Mouse (Mus musculus) heart, embryonic 16.5 days (tissue): ENCODE data around the gene Asb8. TPM values are rescaled to one million over a fixed set of nuclear protein-coding genes. Genes with fewer than 3 reads are reported as not detected.

Source experiments
- ATAC-seq: fragments of 200-750 bp; cut with Nextera tagmentation; replicated peaks from 2 replicates; pipeline ENCODE4 v1.8.0; 2017; ENCODE audit warnings: moderate number of reproducible peaks; ENCODE audit not compliant: insufficient read depth, low FRiP score; ENCODE audit errors: extremely low read depth
- H3K27ac ChIP-seq: fragments of 300-500 bp; sonication (generic); 2 replicates; pipeline ENCODE4 v1.5.1; 2014; ENCODE audit warnings: mild to moderate bottlenecking, low read length, control low read depth, moderate library complexity
- H3K27me3 ChIP-seq: fragments of 300-500 bp; sonication (generic); 2 replicates; pipeline ENCODE4 v1.6.1; 2014; ENCODE audit warnings: low read length, mixed read lengths; ENCODE audit not compliant: control insufficient read depth, insufficient read depth
- H3K36me3 ChIP-seq: fragments of 300-500 bp; sonication (generic); 2 replicates; pipeline ENCODE4 v1.6.1; 2014; ENCODE audit not compliant: control insufficient read depth, insufficient read depth
- H3K4me1 ChIP-seq: fragments of 300-500 bp; sonication (generic); 2 replicates; pipeline ENCODE4 v1.6.1; 2014; ENCODE audit warnings: low read length, mixed read lengths; ENCODE audit not compliant: control insufficient read depth, insufficient read depth
- H3K4me2 ChIP-seq: fragments of 300-500 bp; sonication (generic); 2 replicates; pipeline ENCODE4 v1.6.1; 2014; ENCODE audit warnings: low read depth, mild to moderate bottlenecking, control low read depth, low read length
- H3K4me3 ChIP-seq: fragments of 300-500 bp; sonication (generic); 2 replicates; pipeline ENCODE4 v1.5.1; 2014; ENCODE audit warnings: mild to moderate bottlenecking, control low read depth, low read length
- H3K9ac ChIP-seq: fragments of 300-500 bp; sonication (generic); 2 replicates; pipeline ENCODE4 v1.6.1; 2014; ENCODE audit warnings: low read length, control low read depth
- H3K9me3 ChIP-seq: fragments of 300-500 bp; sonication (generic); replicated peaks from 2 replicates; pipeline ENCODE4 v1.6.1; 2016; ENCODE audit warnings: low read length; ENCODE audit not compliant: control insufficient read depth
- WGBS: fragments of 180-500 bp; shearing (Covaris S2); extraction: QIAGEN DNeasy Blood & Tissue Kit; methylation state at CpG from one replicate; pipeline ENCODE4 v1.1.7; 2014; 5-methylcytosine and 5-hydroxymethylcytosine counted together
- polyA plus RNA-seq: library from polyadenylated mRNA; unstranded; fragments of >200 nt; fragmentation: Nextera tagmentation; extraction: Ambion mirVana; gene quantifications from 2 replicates; pipeline ENCODE4 v1.2.1, GENCODE M21; 2015

Asb8 gene
- polyA plus RNA-seq, 1 experiment from 2014 or later, result 91.7 TPM

- Histone ChIP-seq H3K4me3 (no peak overlapping the region), H3K36me3 (no peaks in the 10 kb centered on the region), H3K27ac (no peak overlapping the region), H3K4me1 (peaks cover 11% of the 10 kb centered on the region), H3K27me3 (peaks cover 10% of the 10 kb centered on the region; the same call in 1 of the 2 replicates), H3K9me3 (no peaks in the 10 kb centered on the region), H3K4me2 (no peak overlapping the region), H3K9ac (no peak overlapping the region)
- no peak for ATAC-seq
- 65% methylated on average over 3 of the region's 3 CpGs for WGBS
Measured at GRCm38 (mm10) chr15:98177320-98177719, 11.9 kb upstream of the Asb8 start.

DNA sequence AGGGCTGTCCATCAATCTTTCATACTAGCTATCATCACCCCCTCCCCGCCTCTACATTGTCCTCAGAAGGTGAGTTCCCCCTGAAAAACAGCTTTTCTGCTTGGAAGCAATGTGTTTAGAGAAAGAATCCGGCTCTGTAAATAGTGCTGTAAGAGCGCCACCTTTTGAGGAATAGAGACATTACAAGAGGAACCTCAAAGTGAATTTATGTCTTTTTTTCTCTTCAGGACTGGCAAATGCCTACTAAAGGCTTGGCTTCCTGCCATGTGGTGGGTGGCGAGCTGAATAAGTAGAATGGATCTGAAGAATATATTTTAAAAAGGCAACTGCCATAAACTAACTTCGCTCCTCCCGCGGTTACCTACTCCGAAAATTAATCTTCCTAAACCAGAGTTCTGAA is 8.4 kb upstream of the Asb8 start:
- H3K9me3 ChIP-seq, result no peaks in the 10 kb centered on the region
- no peak overlapping the region for H3K27ac ChIP-seq
- H3K4me2 ChIP-seq, result no peak overlapping the region
- H3K27me3 ChIP-seq, result peaks cover 27% of the 10 kb centered on the region
- no peak overlapping the region for H3K9ac ChIP-seq
- ATAC-seq, result no peak
- H3K4me1 ChIP-seq, result no peaks in the 10 kb centered on the region
- no peaks in the 10 kb centered on the region for H3K36me3 ChIP-seq
- WGBS, result 38% methylated on average over 8 of the region's 8 CpGs
- no peak overlapping the region for H3K4me3 ChIP-seq

GRCm38 (mm10) chr15:98172113-98172512 is 6.7 kb upstream of the Asb8 start:
- Histone ChIP-seq H3K27ac (no peak overlapping the region), H3K4me2 (no peak overlapping the region), H3K27me3 (peaks cover 43% of the 10 kb centered on the region), H3K4me1 (peaks cover 7% of the 10 kb centered on the region; the same call in 1 of the 2 replicates), H3K9me3 (no peaks in the 10 kb centered on the region), H3K9ac (no peak overlapping the region), H3K36me3 (no peaks in the 10 kb centered on the region), H3K4me3 (no peak overlapping the region)
- ATAC-seq, result no peak
- WGBS, result 69% methylated on average over 5 of the region's 5 CpGs

DNA sequence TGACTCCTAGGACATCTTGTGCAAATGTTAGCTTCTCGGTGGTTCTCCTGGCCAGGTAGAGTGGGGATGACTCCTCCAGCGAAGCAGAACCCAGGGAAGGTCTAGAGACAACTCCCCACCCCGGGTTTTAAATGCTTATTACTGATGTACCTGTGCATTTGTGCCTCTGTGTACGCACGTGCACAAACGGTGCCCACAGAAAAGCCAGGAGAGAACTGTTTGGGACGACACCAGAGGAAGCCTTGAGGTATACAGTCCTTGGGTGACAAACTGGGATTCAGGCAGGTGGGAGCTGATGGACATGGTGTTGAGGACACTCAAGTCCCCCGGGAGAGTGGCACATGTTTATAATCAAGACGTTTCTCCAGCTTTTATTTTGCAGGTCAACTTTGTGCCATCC is 5.5 kb upstream of the Asb8 start:
- ATAC-seq, result no peak
- Histone ChIP-seq H3K4me2 (no peak overlapping the region), H3K27me3 (peaks cover 46% of the 10 kb centered on the region), H3K9ac (no peak overlapping the region), H3K27ac (no peak overlapping the region), H3K36me3 (no peaks in the 10 kb centered on the region), H3K4me1 (peaks cover 11% of the 10 kb centered on the region; the same call in 1 of the 2 replicates), H3K4me3 (no peak overlapping the region), H3K9me3 (no peaks in the 10 kb centered on the region)
- 70% methylated on average over 9 of the region's 9 CpGs for WGBS

DNA sequence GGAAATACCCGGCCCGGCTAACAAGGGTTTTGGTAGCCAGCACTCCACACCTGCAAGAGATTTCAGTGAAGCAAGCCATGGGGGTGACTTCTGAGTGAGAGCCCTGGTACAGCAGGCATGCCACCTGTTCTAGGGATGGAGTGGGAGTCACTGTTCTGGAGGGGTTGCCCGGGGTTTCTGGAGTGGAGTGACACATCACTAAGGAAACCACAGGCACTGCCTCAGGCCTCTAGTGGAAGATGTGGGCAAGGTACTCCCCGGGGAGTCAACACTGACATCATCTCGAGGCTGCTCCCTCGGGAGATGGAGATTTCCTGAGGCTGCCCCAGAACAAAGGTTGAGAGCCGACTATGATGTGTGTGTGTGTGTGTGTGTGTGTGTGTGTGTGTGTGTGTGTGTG is 4.9 kb upstream of the Asb8 start:
- Histone ChIP-seq H3K27me3 (peaks cover 49% of the 10 kb centered on the region), H3K4me1 (peaks cover 11% of the 10 kb centered on the region; the same call in 1 of the 2 replicates)
- WGBS, result 31% methylated on average over 7 of the region's 7 CpGs

GRCm38 (mm10) chr15:98168622-98169004 is 3.2 kb upstream of the Asb8 start:
- Histone ChIP-seq H3K36me3 (no peaks in the 10 kb centered on the region), H3K27me3 (peaks cover 52% of the 10 kb centered on the region), H3K4me1 (peaks cover 11% of the 10 kb centered on the region; the same call in 1 of the 2 replicates), H3K4me3 (peak overlapping the region; percentile 53), H3K27ac (no peak overlapping the region), H3K9ac (no peak overlapping the region), H3K9me3 (no peaks in the 10 kb centered on the region), H3K4me2 (peak overlapping the region; percentile 69)
- ATAC-seq, result no peak
- WGBS, result 12% methylated on average over 19 of the region's 19 CpGs

More for the DNA sequence above, 4.9 kb upstream of the Asb8 start:
- no peaks in the 10 kb centered on the region for H3K9me3 ChIP-seq
- no peak overlapping the region for H3K4me2 ChIP-seq
- H3K27ac ChIP-seq, result no peak overlapping the region
- H3K36me3 ChIP-seq, result no peaks in the 10 kb centered on the region
- no peak overlapping the region for H3K4me3 ChIP-seq
- H3K9ac ChIP-seq, result no peak overlapping the region
- ATAC-seq, result no peak

DNA sequence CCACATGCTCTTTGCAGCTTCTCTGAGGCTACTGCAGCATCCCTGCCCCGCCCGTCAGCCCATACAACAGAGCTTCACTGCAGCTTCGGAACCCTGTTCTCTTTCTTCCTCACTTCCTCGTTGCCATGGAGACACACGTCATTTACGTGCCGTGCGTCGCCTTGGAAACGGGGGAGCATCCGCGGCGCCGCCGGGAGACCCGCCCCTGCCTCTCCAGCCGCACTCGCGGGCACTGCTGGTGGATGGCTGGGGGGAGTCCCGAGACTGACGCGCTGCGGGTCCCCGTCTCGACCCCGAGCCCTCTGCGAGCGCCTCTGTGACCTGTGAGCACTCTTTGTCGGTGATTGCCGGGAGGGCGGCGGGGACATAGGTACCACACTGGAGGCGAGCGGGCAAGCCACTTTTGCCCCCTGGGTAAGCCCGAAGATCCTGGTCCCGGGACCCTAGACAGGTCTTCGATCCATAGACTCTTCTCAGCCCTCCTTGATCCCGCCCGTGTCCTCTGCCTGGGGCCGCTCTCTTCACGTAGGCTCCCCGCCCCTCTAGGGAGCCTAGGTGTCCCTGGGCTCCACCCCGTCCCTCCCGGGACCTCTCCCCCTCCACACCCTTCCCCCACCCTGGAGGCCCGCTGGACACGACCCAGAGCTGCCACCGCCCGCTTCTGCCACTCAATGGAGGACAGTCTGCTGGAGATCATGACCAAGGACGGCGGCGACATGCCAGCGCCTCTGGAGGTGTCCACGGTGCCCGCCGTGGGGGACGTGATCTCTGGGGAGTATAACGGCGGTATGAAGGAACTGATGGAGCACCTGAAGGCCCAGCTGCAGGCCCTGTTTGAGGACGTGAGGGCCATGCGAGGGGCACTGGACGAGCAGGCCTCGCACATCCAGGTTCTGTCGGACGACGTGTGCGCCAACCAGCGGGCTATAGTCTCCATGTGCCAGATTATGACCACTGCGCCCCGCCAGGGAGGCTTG is 2.5 kb upstream of the Asb8 start:
- 2% methylated on average over 69 of the region's 69 CpGs for WGBS
- Histone ChIP-seq H3K36me3 (no peaks in the 10 kb centered on the region), H3K4me2 (peak overlapping the region; percentile 69), H3K4me1 (peaks cover 11% of the 10 kb centered on the region; the same call in 1 of the 2 replicates), H3K9ac (peak overlapping the region; percentile 15), H3K27ac (no peak overlapping the region), H3K9me3 (no peaks in the 10 kb centered on the region), H3K27me3 (peaks cover 49% of the 10 kb centered on the region), H3K4me3 (peak overlapping the region; percentile 53)
- peak; percentile 61 for ATAC-seq

- Histone ChIP-seq H3K9ac (peak within 1 kb of the TSS; percentile 15), H3K27ac (no peak within 1 kb of the TSS), H3K9me3 (no peaks in the 10 kb centered on the region), H3K36me3 (no peaks in the 10 kb centered on the region), H3K4me2 (peak within 1 kb of the TSS; percentile 69), H3K27me3 (peaks cover 44% of the 10 kb centered on the region), H3K4me3 (peak within 1 kb of the TSS; percentile 53), H3K4me1 (peaks cover 17% of the 10 kb centered on the region)
- ATAC-seq, result 0 out of 2 replicates have a peak, but pooled peaks have one; percentile 10
- WGBS, result 4% methylated on average over 17 of the region's 18 CpGs
Measured at GRCm38 (mm10) chr15:98166963-98167644, 1.7 kb upstream of the Asb8 start, which contains the start of gene Ccdc184. Gene Ccdc184 (plus strand): TSS chr15:98167158.
